Mouse (Mus musculus) forebrain, postnatal 0 days (tissue): ENCODE data around the gene Col13a1. TPM values are rescaled to one million over a fixed set of nuclear protein-coding genes. Genes with fewer than 3 reads are reported as not detected.

ENCODE experiments used
- ATAC-seq: fragments of 200-750 bp; cut with Nextera tagmentation; 2 replicates; pipeline ENCODE4 v1.8.0; 2017; ENCODE audit warnings: mild to moderate bottlenecking, moderate library complexity
- DNase-seq: peaks from one replicate; pipeline ENCODE4 v3.0.0-alpha.2; 2015
- H3K27ac ChIP-seq: fragments of 300-500 bp; sonication (generic); 2 replicates; pipeline ENCODE4 v1.5.1; 2014; ENCODE audit warnings: low read depth, mild to moderate bottlenecking, antibody characterized with exemption, low read length, moderate library complexity, mixed read lengths
- H3K27me3 ChIP-seq: fragments of 300-500 bp; sonication (generic); 2 replicates; pipeline ENCODE4 v1.6.1; 2014; ENCODE audit warnings: mild to moderate bottlenecking, low read length, mixed read lengths; ENCODE audit not compliant: insufficient read depth
- H3K36me3 ChIP-seq: fragments of 300-500 bp; sonication (generic); 2 replicates; pipeline ENCODE4 v1.6.1; 2014; ENCODE audit warnings: mild to moderate bottlenecking, moderate library complexity; ENCODE audit not compliant: insufficient read depth
- H3K4me1 ChIP-seq: fragments of 300-500 bp; sonication (generic); 2 replicates; pipeline ENCODE4 v1.6.1; 2014; ENCODE audit warnings: antibody characterized with exemption; ENCODE audit not compliant: insufficient read depth
- H3K4me2 ChIP-seq: fragments of 300-500 bp; sonication (generic); 2 replicates; pipeline ENCODE4 v1.6.1; 2014; ENCODE audit warnings: low read depth, mild to moderate bottlenecking, moderate library complexity
- H3K4me3 ChIP-seq: fragments of 300-500 bp; sonication (generic); 2 replicates; pipeline ENCODE4 v1.5.1; 2014; ENCODE audit warnings: low read depth, low read length, mixed read lengths
- H3K9ac ChIP-seq: fragments of 300-500 bp; sonication (generic); 2 replicates; pipeline ENCODE4 v1.6.1; 2014; ENCODE audit warnings: mild to moderate bottlenecking
- H3K9me3 ChIP-seq: fragments of 300-500 bp; sonication (generic); 2 replicates; pipeline ENCODE4 v1.6.1; 2016; ENCODE audit warnings: low read length
- CTCF ChIP-seq: sonication (generic); IDR thresholded peaks from 2 replicates; pipeline ENCODE4 v1.5.1; 2016; ENCODE audit warnings: antibody characterized with exemption, control low read depth, low read depth
- WGBS: fragments of 180-500 bp; shearing (Covaris S2); extraction: QIAGEN DNeasy Blood & Tissue Kit; methylation state at CpG from one replicate; pipeline ENCODE4 v1.1.7; 2014; 5-methylcytosine and 5-hydroxymethylcytosine counted together
- polyA plus RNA-seq: library from polyadenylated mRNA; unstranded; fragments of >200 nt; fragmentation: Nextera tagmentation; extraction: Ambion mirVana; gene quantifications from 2 replicates; pipeline ENCODE4 v1.2.1, GENCODE M21; 2015
- total RNA-seq: library from RNA; depleted of rRNA; stranded (reverse); fragments of >200 nt; gene quantifications from 2 replicates; pipeline ENCODE4 v1.2.3, GENCODE M21; 2014

Col13a1 gene
- total and polyA plus RNA-seq, 2 experiments from 2014 or later: 1.1 to 3.7 TPM

DNA sequence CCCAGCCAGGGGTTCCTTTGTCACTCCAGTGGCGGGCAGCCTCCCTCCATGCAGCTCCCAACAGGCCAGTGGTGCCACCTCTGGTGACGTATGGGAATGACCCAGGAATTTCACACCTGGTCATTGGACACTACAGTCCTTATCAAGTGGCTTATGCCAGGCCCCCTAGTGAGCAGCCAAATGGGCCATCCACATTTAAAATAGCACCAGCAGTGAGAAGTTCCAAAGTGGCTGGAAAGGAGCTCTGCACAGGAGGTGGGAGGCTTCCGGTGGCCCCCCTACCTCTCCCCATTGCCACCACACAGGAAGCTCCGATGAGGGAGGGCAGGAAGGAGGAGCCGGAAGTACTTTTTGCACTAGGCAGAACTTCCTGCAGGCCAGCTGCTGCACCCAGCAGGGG, 72.7 kb downstream of the Col13a1 start:
- H3K36me3 ChIP-seq: no peaks in the 10 kb centered on the region
- no peak for ATAC-seq
- H3K27ac ChIP-seq: no peak overlapping the region
- TF ChIP-seq CTCF: peak; percentile 29; the same call in 1 of the 2 replicates
- no peaks in the 10 kb centered on the region for H3K9me3 ChIP-seq
- H3K4me1 ChIP-seq: no peaks in the 10 kb centered on the region
- H3K4me2 ChIP-seq: no peak overlapping the region
- DNase-seq: no peak
- H3K9ac ChIP-seq: no peak overlapping the region
- no peak overlapping the region for H3K4me3 ChIP-seq
- H3K27me3 ChIP-seq: no peaks in the 10 kb centered on the region
- WGBS: 42% methylated on average over 5 of the region's 5 CpGs

DNA sequence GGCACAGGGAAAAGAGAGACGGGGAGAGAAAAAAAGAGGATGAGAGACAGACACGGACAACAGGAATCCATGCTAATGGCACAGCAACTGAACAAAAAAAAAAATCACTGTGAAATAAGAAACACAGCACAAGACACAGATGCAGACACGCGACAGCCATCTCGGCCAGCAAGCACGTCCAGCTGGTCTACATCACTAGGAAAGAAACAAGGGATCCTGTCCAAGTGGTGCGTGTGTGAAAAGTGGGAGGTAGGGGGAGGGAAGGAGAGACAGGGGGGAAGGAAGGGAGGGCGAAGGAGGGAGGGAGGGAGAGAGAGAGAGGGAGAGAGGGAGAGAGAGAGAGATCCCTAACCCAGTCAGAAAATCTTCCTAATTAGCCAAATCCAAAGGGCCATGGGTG, 73.6 kb downstream of the Col13a1 start:
- Histone ChIP-seq H3K4me3 (no peak overlapping the region), H3K4me2 (no peak overlapping the region), H3K36me3 (no peaks in the 10 kb centered on the region), H3K27me3 (no peaks in the 10 kb centered on the region), H3K9ac (no peak overlapping the region), H3K9me3 (no peaks in the 10 kb centered on the region), H3K27ac (no peak overlapping the region), H3K4me1 (no peaks in the 10 kb centered on the region)
- WGBS: 39% methylated on average over 8 of the region's 8 CpGs
- ATAC-seq: peak; percentile 40
- no peak for TF ChIP-seq CTCF
- DNase-seq: peak; percentile 57

DNA sequence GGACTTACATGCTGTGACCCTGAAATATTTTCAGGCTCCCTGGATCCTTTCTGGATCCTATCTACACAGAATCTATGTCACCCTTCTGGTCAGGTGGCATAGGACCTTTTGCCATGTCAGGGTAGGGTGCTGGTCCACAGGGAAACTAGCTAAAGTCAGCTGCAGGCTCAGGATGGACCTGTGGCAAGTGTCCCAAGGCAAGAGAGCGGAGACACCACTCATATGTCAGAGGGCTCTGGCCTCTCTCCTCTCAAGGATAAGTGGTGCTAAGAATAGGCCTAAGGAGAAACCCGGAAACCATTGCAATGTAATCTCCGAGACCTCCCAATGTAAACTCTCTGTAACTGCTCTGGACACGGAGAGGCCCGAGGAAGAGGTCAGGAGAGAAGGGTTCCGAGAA, 80.8 kb downstream of the Col13a1 start:
- H3K27ac ChIP-seq: no peak overlapping the region
- DNase-seq (no peak), ATAC-seq (no peak)
- H3K9ac ChIP-seq: no peak overlapping the region
- H3K9me3 ChIP-seq: no peaks in the 10 kb centered on the region
- H3K27me3 ChIP-seq: no peaks in the 10 kb centered on the region
- H3K4me3 ChIP-seq: no peak overlapping the region
- WGBS: 91% methylated on average over 6 of the region's 6 CpGs
- no peak for TF ChIP-seq CTCF
- H3K36me3 ChIP-seq: no peaks in the 10 kb centered on the region
- no peaks in the 10 kb centered on the region for H3K4me1 ChIP-seq
- H3K4me2 ChIP-seq: no peak overlapping the region

DNA sequence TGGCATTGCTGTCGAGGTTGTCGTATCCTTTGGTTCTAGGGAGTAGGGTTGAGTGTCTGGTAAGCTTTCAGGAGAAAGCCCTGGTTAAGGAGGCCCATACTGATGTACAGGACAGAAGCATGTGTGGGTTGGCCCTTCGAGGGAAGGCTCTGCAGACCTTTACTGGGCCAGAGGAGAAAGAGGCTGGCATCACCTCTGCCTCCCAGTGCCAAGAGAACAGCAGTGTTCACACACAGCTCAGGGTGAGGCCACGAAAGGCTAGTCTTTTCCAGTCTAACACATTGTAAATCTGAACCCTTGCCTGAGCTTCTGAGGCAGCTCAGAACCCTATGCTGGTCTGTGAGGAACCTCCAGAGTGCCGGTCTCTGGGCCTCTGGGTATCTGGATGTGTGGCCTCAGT, 84.3 kb downstream of the Col13a1 start:
- DNase-seq (no peak), ATAC-seq (no peak)
- no peak overlapping the region for H3K4me3 ChIP-seq
- no peaks in the 10 kb centered on the region for H3K27me3 ChIP-seq
- H3K27ac ChIP-seq: no peak overlapping the region
- H3K9me3 ChIP-seq: no peaks in the 10 kb centered on the region
- H3K9ac ChIP-seq: no peak overlapping the region
- H3K36me3 ChIP-seq: no peaks in the 10 kb centered on the region
- TF ChIP-seq CTCF: no peak
- H3K4me1 ChIP-seq: no peaks in the 10 kb centered on the region
- WGBS: 79% methylated on average over 5 of the region's 5 CpGs
- H3K4me2 ChIP-seq: no peak overlapping the region

DNA sequence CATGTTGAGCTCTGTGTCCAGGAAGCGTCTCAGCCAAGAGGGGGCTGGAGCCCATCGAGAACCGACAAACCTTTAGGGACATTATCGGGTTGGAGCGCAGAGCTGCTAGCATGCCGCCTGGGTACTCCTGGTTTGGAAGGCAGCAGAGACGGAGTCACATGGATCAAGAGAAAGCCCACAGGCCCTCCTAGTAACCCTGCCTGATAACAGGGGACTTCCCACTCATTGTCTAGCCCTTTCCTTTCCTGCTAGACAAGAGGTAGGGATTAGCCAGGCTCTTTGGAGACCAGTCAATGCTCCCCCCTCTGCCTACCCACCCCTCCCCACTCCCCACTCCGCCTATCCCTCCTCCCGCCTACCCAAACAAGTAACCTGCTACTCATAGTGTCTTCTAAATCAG, 87.8 kb downstream of the Col13a1 start:
- DNase-seq (no peak), ATAC-seq (no peak)
- no peaks in the 10 kb centered on the region for H3K4me1 ChIP-seq
- no peak for TF ChIP-seq CTCF
- no peak overlapping the region for H3K4me3 ChIP-seq
- H3K4me2 ChIP-seq: no peak overlapping the region
- 45% methylated on average over 9 of the region's 9 CpGs for WGBS
- H3K9ac ChIP-seq: no peak overlapping the region
- no peaks in the 10 kb centered on the region for H3K27me3 ChIP-seq
- H3K27ac ChIP-seq: no peak overlapping the region
- no peaks in the 10 kb centered on the region for H3K36me3 ChIP-seq
- no peaks in the 10 kb centered on the region for H3K9me3 ChIP-seq

DNA sequence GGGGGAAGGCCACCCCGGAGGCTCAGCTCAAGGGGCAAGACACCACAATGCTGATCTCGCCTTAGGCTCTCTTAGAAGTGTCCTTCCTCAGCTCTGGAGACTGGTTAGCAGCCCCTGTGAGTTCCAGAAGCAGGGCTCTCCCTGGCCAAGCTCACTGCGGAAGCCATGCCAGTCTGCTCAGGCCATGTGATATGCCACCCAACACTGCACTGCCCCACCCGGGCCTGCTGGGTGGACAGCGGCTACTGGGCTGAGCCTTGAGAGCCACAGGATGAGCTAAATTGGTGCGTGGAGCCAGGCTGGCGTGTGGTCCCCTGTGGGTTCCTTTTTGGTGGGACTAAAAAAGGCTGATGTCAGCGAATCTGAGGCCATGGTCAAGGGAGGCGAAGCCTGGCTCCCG, 88.6 kb downstream of the Col13a1 start:
- Histone ChIP-seq H3K4me1 (no peaks in the 10 kb centered on the region), H3K4me2 (no peak overlapping the region), H3K9ac (no peak overlapping the region), H3K9me3 (no peaks in the 10 kb centered on the region), H3K27ac (no peak overlapping the region), H3K36me3 (no peaks in the 10 kb centered on the region), H3K4me3 (no peak overlapping the region), H3K27me3 (no peaks in the 10 kb centered on the region)
- 93% methylated on average over 10 of the region's 10 CpGs for WGBS
- no peak for ATAC-seq
- DNase-seq: no peak
- TF ChIP-seq CTCF: no peak

DNA sequence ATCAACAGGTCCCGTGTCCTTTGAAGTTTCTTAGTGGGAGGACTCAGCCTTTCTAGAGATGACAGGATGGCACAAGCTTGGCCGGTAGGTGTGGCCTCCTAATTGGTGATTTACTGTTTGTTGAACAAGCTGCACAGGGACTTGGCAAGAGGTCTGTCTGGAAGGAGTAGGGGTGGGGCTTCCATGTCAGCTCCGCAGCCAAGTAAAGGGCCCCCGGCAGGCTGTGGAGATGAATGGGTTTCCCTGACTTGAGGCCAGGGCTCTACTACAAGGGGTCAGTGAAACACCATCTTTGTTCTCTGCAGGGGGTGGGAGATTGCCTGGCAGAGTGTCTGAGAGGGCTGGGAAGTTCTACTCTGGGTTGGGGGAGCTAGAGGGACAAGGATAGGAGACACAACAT, 99.5 kb downstream of the Col13a1 start:
- Histone ChIP-seq H3K9me3 (no peaks in the 10 kb centered on the region), H3K27ac (no peak overlapping the region), H3K4me2 (no peak overlapping the region), H3K36me3 (no peaks in the 10 kb centered on the region), H3K27me3 (no peaks in the 10 kb centered on the region), H3K4me1 (no peaks in the 10 kb centered on the region), H3K4me3 (no peak overlapping the region), H3K9ac (no peak overlapping the region)
- TF ChIP-seq CTCF: no peak
- ATAC-seq: peak; percentile 69
- peak; percentile 28 for DNase-seq
- 17% methylated on average over 4 of the region's 4 CpGs for WGBS

DNA sequence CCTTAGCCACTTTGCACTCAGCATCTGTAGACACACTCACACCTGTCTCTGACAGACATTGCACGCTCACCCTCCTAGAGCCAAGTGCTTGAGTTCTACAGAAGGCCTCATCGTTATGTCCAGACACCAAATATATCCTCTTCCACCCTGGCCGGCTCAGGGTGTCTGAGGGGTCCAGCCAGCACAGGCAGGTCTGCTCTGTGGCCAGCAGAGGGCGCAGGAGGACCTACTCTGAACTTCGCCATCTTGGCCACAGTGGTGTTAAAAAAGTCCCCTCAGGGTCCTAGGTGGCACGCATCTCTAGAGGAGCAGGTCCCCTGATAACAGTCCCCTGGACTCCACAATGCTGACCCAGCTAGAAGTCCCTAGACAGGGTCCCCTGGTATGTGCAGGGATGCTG, 101.1 kb downstream of the Col13a1 start:
- Histone ChIP-seq H3K9me3 (no peaks in the 10 kb centered on the region), H3K4me2 (no peak overlapping the region), H3K27ac (no peak overlapping the region), H3K9ac (no peak overlapping the region), H3K4me3 (no peak overlapping the region), H3K27me3 (no peaks in the 10 kb centered on the region), H3K36me3 (no peaks in the 10 kb centered on the region), H3K4me1 (no peaks in the 10 kb centered on the region)
- ATAC-seq (peak; percentile 65), DNase-seq (peak; percentile 80)
- peak; percentile 95 for TF ChIP-seq CTCF
- WGBS: 12% methylated on average over 6 of the region's 6 CpGs
